Mouse (Mus musculus) liver, adult 2 months (tissue): ENCODE data around the gene Cnst. TPM values are rescaled to one million over a fixed set of nuclear protein-coding genes. Genes with fewer than 3 reads are reported as not detected.

Source experiments
- DNase-seq: peaks from one replicate; pipeline ENCODE4 v3.0.0-alpha.2; 2011; ENCODE audit warnings: low read depth, low spot score; ENCODE audit errors: extremely low read depth
- H3K27ac ChIP-seq: fragments of 200-500 bp; replicated peaks from 2 replicates; pipeline ENCODE4 v1.5.1; 2012; ENCODE audit warnings: low read depth, mild to moderate bottlenecking, control low read depth, inconsistent platforms, low read length; ENCODE audit not compliant: insufficient read depth
- H3K27me3 ChIP-seq: fragments of 200-500 bp; 2 replicates; pipeline ENCODE4 v1.6.1; 2012; ENCODE audit warnings: mild to moderate bottlenecking, moderate library complexity, low read length, inconsistent platforms; ENCODE audit not compliant: control insufficient read depth, insufficient read depth
- H3K36me3 ChIP-seq: fragments of 200-500 bp; 2 replicates; pipeline ENCODE4 v1.6.1; 2012; ENCODE audit warnings: low read length, inconsistent platforms; ENCODE audit not compliant: control insufficient read depth, insufficient read depth
- H3K4me1 ChIP-seq: fragments of 200-500 bp; 2 replicates; pipeline ENCODE4 v1.6.1; 2011; ENCODE audit warnings: low read length; ENCODE audit not compliant: control insufficient read depth, insufficient read depth
- H3K4me3 ChIP-seq: fragments of 200-500 bp; 2 replicates; pipeline ENCODE4 v1.5.1; 2011; ENCODE audit warnings: low read depth, mild to moderate bottlenecking, control low read depth, low read length, moderate library complexity; ENCODE audit not compliant: insufficient read depth
- H3K79me2 ChIP-seq: fragments of 200-500 bp; 2 replicates; pipeline ENCODE4 v1.6.1; 2012; ENCODE audit warnings: inconsistent platforms, mild to moderate bottlenecking, low read length, moderate library complexity; ENCODE audit not compliant: control insufficient read depth, insufficient read depth
- H3K9ac ChIP-seq: fragments of 200-500 bp; 2 replicates; pipeline ENCODE4 v1.6.1; 2012; ENCODE audit warnings: low read depth, mild to moderate bottlenecking, control low read depth, inconsistent platforms, low read length
- CTCF ChIP-seq: fragments of 200-500 bp; IDR thresholded peaks from 2 replicates; pipeline ENCODE4 v1.5.1; 2011; ENCODE audit warnings: low read depth, low read length, control low read depth
- POLR2A ChIP-seq: fragments of 200-500 bp; IDR thresholded peaks from 2 replicates; pipeline ENCODE4 v1.6.1; 2011; ENCODE audit warnings: low read length, control low read depth; ENCODE audit not compliant: insufficient read depth; ENCODE audit errors: extremely low read depth
- WGBS: fragments of 180-500 bp; shearing (Covaris S2); methylation state at CpG from one replicate; pipeline ENCODE4 v1.1.7; 2018; 5-methylcytosine and 5-hydroxymethylcytosine counted together
- polyA plus RNA-seq: library from polyadenylated mRNA; depleted of rRNA; stranded (reverse); fragments of >200 nt; gene quantifications from 2 replicates; pipeline ENCODE4 v1.2.3, GENCODE M21; 2012
- total RNA-seq: library from RNA; depleted of rRNA; stranded (reverse); fragments of >200 nt; gene quantifications from 2 replicates; pipeline ENCODE4 v1.2.3, GENCODE M21; 2014

Cnst gene
- total and polyA plus RNA-seq, 2 experiments, result 3.9 to 14.9 TPM

- Histone ChIP-seq H3K27me3 (no peaks in the 10 kb centered on the region), H3K4me1 (peaks cover 20% of the 10 kb centered on the region), H3K36me3 (no peaks in the 10 kb centered on the region), H3K79me2 (peaks cover 25% of the 10 kb centered on the region), H3K4me3 (no peak overlapping the region), H3K9ac (no peak overlapping the region), H3K27ac (no peak overlapping the region)
- DNase-seq, result no peak
- TF ChIP-seq POLR2A (no peak), CTCF (no peak)
- 79% methylated on average over 1 of the region's 1 CpGs for WGBS
Measured at GRCm38 (mm10) chr1:179570482-179570881, 24.3 kb downstream of the Cnst start.

- no peaks in the 10 kb centered on the region for H3K36me3 ChIP-seq
- H3K27ac ChIP-seq, result peak overlapping the region; percentile 52
- peak; percentile 92 for DNase-seq
- H3K4me1 ChIP-seq, result peaks cover 20% of the 10 kb centered on the region
- H3K27me3 ChIP-seq, result no peaks in the 10 kb centered on the region
- WGBS, result 17% methylated on average over 4 of the region's 4 CpGs
- peaks cover 16% of the 10 kb centered on the region for H3K79me2 ChIP-seq
- no peak overlapping the region for H3K9ac ChIP-seq
- H3K4me3 ChIP-seq, result no peak overlapping the region
- TF ChIP-seq POLR2A (no peak), CTCF (no peak)
Measured at GRCm38 (mm10) chr1:179571686-179572085, 25.5 kb downstream of the Cnst start.

GRCm38 (mm10) chr1:179573650-179574206, 27.6 kb downstream of the Cnst start:
- no peaks in the 10 kb centered on the region for H3K27me3 ChIP-seq
- no peak for TF ChIP-seq POLR2A
- no peak for TF ChIP-seq CTCF
- no peak overlapping the region for H3K27ac ChIP-seq
- 78% methylated on average over 6 of the region's 6 CpGs for WGBS
- H3K4me1 ChIP-seq, result peaks cover 17% of the 10 kb centered on the region
- no peaks in the 10 kb centered on the region for H3K36me3 ChIP-seq
- DNase-seq, result no peak
- H3K9ac ChIP-seq, result no peak overlapping the region
- peaks cover 13% of the 10 kb centered on the region for H3K79me2 ChIP-seq
- H3K4me3 ChIP-seq, result no peak overlapping the region

- Histone ChIP-seq H3K4me3 (no peak overlapping the region), H3K79me2 (peaks cover 10% of the 10 kb centered on the region; the same call in 1 of the 2 replicates), H3K4me1 (peaks cover 2% of the 10 kb centered on the region; the same call in 1 of the 2 replicates), H3K27ac (no peak overlapping the region), H3K27me3 (no peaks in the 10 kb centered on the region), H3K9ac (no peak overlapping the region), H3K36me3 (peaks cover 2% of the 10 kb centered on the region; the same call in 1 of the 2 replicates)
- no peak for DNase-seq
- 58% methylated on average over 6 of the region's 6 CpGs for WGBS
- TF ChIP-seq POLR2A, result no peak
- no peak for TF ChIP-seq CTCF
Measured at GRCm38 (mm10) chr1:179578625-179579024, 32.5 kb downstream of the Cnst start.

GRCm38 (mm10) chr1:179580200-179580599, 34.0 kb downstream of the Cnst start:
- peaks cover 7% of the 10 kb centered on the region; the same call in 1 of the 2 replicates for H3K79me2 ChIP-seq
- TF ChIP-seq POLR2A, result no peak
- no peak for TF ChIP-seq CTCF
- no peak overlapping the region for H3K4me3 ChIP-seq
- DNase-seq, result no peak
- no peaks in the 10 kb centered on the region for H3K27me3 ChIP-seq
- H3K36me3 ChIP-seq, result peaks cover 2% of the 10 kb centered on the region; the same call in 1 of the 2 replicates
- peaks cover 2% of the 10 kb centered on the region; the same call in 1 of the 2 replicates for H3K4me1 ChIP-seq
- 54% methylated on average over 8 of the region's 8 CpGs for WGBS
- no peak overlapping the region for H3K27ac ChIP-seq
- H3K9ac ChIP-seq, result no peak overlapping the region

GRCm38 (mm10) chr1:179581422-179581821, 35.3 kb downstream of the Cnst start:
- Histone ChIP-seq H3K27me3 (no peaks in the 10 kb centered on the region), H3K4me3 (no peak overlapping the region), H3K4me1 (peaks cover 7% of the 10 kb centered on the region), H3K36me3 (peaks cover 2% of the 10 kb centered on the region; the same call in 1 of the 2 replicates), H3K9ac (no peak overlapping the region), H3K27ac (no peak overlapping the region), H3K79me2 (peaks cover 11% of the 10 kb centered on the region; the same call in 1 of the 2 replicates)
- TF ChIP-seq CTCF (no peak), POLR2A (no peak)
- DNase-seq, result no peak
- 93% methylated on average over 10 of the region's 10 CpGs for WGBS
